Mouse (Mus musculus) monocyte, adult 2 months (primary cell): Measurements from ENCODE around the gene Col9a2.

Source experiments
- DNase-seq, 2 experiments: peaks; one replicate each; pipeline ENCODE4 v3.0.0; 2022; ENCODE audit warnings: low spot score in 2 of 2, low read depth in 1 of 2

The Col9a2 gene

GRCm38 (mm10) chr4:121039331-121040115, at the start of gene Col9a2:
Gene Col9a2, plus strand, starts transcription at chr4:121039385.
- DNase-seq = no peak

- DNase-seq = no peak
Observed at GRCm38 (mm10) chr4:120992284-120992683, 46.9 kb upstream of the Col9a2 start.

- peak in 1 of 2 experiments; percentile 52 for DNase-seq
Observed at GRCm38 (mm10) chr4:120993025-120993424, 46.2 kb upstream of the Col9a2 start.

GRCm38 (mm10) chr4:120995911-120996310, 43.3 kb upstream of the Col9a2 start:
- no peak for DNase-seq

GRCm38 (mm10) chr4:121001042-121001441, 38.1 kb upstream of the Col9a2 start:
- DNase-seq = no peak

- DNase-seq = no peak
Observed at GRCm38 (mm10) chr4:121001659-121002058, 37.5 kb upstream of the Col9a2 start.

GRCm38 (mm10) chr4:121002400-121003171, 36.6 kb upstream of the Col9a2 start:
- DNase-seq = no peak

- DNase-seq = no peak
Observed at GRCm38 (mm10) chr4:121003611-121004091, 35.5 kb upstream of the Col9a2 start.

- no peak for DNase-seq
Observed at GRCm38 (mm10) chr4:121004679-121005078, 34.5 kb upstream of the Col9a2 start.

- no peak for DNase-seq
Observed at GRCm38 (mm10) chr4:121007006-121007405, 32.2 kb upstream of the Col9a2 start.

- DNase-seq = no peak
Observed at GRCm38 (mm10) chr4:121008071-121008745, 31.0 kb upstream of the Col9a2 start.

- DNase-seq = no peak
Observed at GRCm38 (mm10) chr4:121009151-121009550, 30.0 kb upstream of the Col9a2 start.

- no peak for DNase-seq
Observed at GRCm38 (mm10) chr4:121010770-121011549, 28.2 kb upstream of the Col9a2 start.

- DNase-seq = peak in 1 of 2 experiments; percentile 28
Observed at GRCm38 (mm10) chr4:121014594-121015267, 24.5 kb upstream of the Col9a2 start.

GRCm38 (mm10) chr4:121015268-121015659, 23.9 kb upstream of the Col9a2 start:
- no peak for DNase-seq

- no peak for DNase-seq
Observed at GRCm38 (mm10) chr4:121016021-121016898, 22.9 kb upstream of the Col9a2 start.

- peak; percentile 84 for DNase-seq
Observed at GRCm38 (mm10) chr4:121016928-121017657, 22.1 kb upstream of the Col9a2 start, which contains the start of gene Smap2. Gene Smap2, minus strand, starts transcription at chr4:121017247.

GRCm38 (mm10) chr4:121018250-121018649, 20.9 kb upstream of the Col9a2 start:
- no peak for DNase-seq
